Mouse (Mus musculus): ENCODE results near the gene Ear1.
"Not testable (repeated sequence)": the region's sequence is repeated elsewhere in the genome, so short reads cannot be mapped to it uniquely, and the experiment has no call there.

Gene Ear1

GRCm38 (mm10) chr14:43796069-43796904, 79.0 kb downstream of the Ear1 start:
- DNase-seq: no peak

- DNase-seq: not testable (repeated sequence)
Observed at GRCm38 (mm10) chr14:43793811-43794210, 81.5 kb downstream of the Ear1 start.

GRCm38 (mm10) chr14:43784645-43785044, 90.7 kb downstream of the Ear1 start, which contains the start of gene Gm8180:
Gene Gm8180, minus strand, starts transcription at chr14:43784745.
- DNase-seq: not testable (repeated sequence)
